Mouse (Mus musculus): ENCODE measurements at regions not wholly inside any gene's neighbourhood (a gene's known extent, or its start where the extent isn't known, plus 50 kb on each side); places are given as distances from the start of the nearest gene placed in this dataset.
A peak's percentile ranks its signal among the peaks of the same experiment; 100 is the strongest.

DNA sequence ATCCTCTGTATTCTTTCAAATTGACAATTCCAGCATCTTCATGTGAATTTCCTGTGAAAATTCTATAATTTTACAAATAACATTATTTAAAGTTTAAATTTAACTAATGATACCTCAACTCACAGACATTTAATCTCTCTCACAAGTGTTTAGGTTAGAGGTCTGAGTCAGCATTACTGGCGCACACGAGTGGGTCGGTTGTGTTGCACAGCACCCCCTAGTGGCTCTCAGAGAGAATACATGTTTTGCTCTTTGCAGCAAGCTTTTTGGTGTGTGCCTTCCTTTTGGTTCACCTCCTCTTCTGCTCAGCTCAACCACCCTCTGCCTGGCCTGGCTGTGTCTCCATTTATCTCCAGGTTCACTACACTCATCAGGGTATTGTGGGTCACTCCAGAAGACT is 183.4 kb downstream of the Fam173b start:
- TF ChIP-seq POLR2A (IDR thresholded peaks at IDR 0.05; ENCODE audit: low read depth, low read length) (no peak), CTCF (conservative IDR thresholded peaks at IDR 0.05; ENCODE audit: insufficient read depth, insufficient read length, low read depth, low read length) (peak; percentile 59)
